Mouse (Mus musculus): ENCODE results near the gene Diras2.

Diras2 gene

GRCm38 (mm10) chr13:52551275-52551674 is 20.2 kb upstream of the Diras2 start:
- DNase-seq, result no peak

- DNase-seq, result no peak
These were observed 19.7 kb upstream of the Diras2 start for GRCm38 (mm10) chr13:52550690-52551193.

DNA sequence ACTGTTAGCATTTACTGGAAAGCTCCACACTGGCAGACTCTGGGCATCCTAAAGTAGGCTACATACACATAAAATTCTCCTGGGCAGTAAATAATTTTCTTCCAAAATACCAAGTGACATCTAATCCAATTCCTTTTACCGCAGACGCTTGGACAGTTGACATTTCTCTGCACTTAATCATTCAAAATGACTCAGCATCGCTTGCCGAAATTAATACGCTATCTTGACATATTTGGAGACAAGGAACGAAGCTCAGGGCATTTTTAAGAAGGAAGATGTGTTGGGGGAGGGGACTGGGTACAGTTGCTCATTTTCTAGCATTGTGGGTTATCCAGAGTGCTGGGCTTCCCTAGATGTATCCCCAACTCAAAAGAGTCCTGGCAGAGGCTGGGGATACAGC is 15.2 kb upstream of the Diras2 start:
- DNase-seq, result no peak

DNA sequence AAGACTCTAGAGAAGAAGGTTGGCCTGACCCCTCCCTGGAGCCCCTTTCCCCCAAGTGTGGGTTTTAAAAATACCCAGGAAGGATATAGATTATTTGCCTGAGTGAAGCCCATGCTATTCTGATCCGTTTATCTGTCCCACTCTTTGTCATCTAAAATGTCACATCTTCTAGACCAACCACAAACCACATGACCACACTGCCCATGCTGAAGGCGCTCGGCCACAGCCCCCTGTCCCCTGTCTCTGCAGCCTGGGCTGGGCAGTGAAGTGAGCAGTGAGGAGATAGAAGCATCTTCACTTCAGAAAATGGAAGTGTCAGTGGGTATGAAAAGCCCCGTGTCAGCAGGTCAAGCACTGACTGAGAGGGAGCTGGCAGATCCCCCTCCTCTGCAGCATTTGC is 11.6 kb upstream of the Diras2 start:
- no peak for DNase-seq

- no peak for DNase-seq
These were observed 11.0 kb upstream of the Diras2 start for GRCm38 (mm10) chr13:52542036-52542526.

- DNase-seq, result no peak
These were observed 10.4 kb upstream of the Diras2 start for GRCm38 (mm10) chr13:52541385-52542035.

- no peak for DNase-seq
These were observed 8.4 kb upstream of the Diras2 start for GRCm38 (mm10) chr13:52539461-52539860.

- DNase-seq, result no peak
These were observed 7.6 kb upstream of the Diras2 start for GRCm38 (mm10) chr13:52538588-52539116.

GRCm38 (mm10) chr13:52537754-52538587 is 6.9 kb upstream of the Diras2 start:
- no peak for DNase-seq

GRCm38 (mm10) chr13:52535542-52535941 is 4.5 kb upstream of the Diras2 start:
- DNase-seq, result peak; percentile 22 to 42

- no peak for DNase-seq
These were observed 2.6 kb upstream of the Diras2 start for GRCm38 (mm10) chr13:52533644-52534043.

- peak; percentile 66 to 72 for DNase-seq
These were observed 802 bp downstream of the Diras2 start for GRCm38 (mm10) chr13:52530008-52530945.

- DNase-seq, result no peak
These were observed 1.7 kb downstream of the Diras2 start for GRCm38 (mm10) chr13:52529188-52529972.

DNA sequence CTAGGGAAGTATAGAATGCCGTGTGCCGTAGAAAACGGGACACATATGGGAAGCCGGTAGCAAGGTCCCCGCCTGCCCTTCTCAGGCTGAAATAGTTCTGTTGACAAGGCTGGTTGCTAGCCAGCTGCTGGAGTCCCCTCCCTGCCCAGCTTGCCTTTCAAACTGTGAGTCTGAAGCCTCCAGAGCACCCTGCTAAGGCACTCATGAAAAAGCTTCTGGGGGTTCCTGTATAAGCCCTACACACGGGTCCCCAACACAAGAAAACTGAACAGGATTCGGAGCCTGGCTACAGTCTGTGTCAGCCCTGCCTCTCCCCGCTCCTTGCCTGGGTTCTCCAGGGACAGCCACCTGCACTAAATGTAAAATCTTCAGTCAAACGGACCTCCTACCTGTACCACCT is 2.3 kb downstream of the Diras2 start:
- DNase-seq, result peak in 1 of 2 experiments; percentile 14

DNA sequence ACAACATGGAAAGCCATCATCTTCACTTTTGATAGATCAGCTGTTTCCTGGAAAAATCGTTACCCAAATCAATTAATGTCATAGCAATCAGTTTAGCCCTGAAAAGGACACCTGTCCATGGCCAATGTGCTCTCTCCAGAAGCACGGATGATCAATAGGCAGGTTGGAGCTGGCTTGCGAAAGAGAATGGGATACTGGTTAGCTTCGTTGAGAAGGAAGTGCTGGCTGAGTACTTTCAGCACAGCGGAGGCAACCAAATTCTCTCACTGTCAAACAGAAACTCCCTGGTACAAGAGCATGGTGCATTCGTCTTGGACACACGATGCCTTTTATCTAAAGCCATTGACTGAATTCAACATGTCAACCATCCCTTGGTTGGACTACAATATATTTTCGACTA is 2.8 kb downstream of the Diras2 start:
- DNase-seq, result no peak

GRCm38 (mm10) chr13:52526249-52527035 is 4.6 kb downstream of the Diras2 start:
- DNase-seq, result peak in 1 of 2 experiments; percentile 17

- DNase-seq, result no peak
These were observed 6.8 kb downstream of the Diras2 start for GRCm38 (mm10) chr13:52524313-52524712.

DNA sequence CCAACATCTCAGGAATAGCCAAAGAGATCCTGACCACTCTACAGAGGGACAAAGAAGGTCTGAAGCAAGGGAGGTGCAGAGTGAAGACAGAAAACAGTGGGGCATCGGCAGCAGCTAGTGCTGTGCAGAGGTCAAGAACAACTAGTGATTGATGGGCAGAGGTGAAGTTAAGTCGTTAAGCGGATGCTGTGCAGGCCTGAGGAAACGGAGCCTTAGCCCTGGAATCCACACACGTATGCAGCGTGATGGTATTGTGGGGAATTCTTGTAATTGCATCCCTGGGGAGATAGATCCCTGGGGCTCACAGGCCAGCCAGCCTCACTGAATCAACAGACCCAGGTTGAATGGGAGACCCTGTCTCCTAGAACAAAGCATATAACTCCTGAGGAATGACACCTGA is 9.9 kb downstream of the Diras2 start:
- no peak for DNase-seq

GRCm38 (mm10) chr13:52519425-52519824 is 11.7 kb downstream of the Diras2 start:
- DNase-seq, result no peak

DNA sequence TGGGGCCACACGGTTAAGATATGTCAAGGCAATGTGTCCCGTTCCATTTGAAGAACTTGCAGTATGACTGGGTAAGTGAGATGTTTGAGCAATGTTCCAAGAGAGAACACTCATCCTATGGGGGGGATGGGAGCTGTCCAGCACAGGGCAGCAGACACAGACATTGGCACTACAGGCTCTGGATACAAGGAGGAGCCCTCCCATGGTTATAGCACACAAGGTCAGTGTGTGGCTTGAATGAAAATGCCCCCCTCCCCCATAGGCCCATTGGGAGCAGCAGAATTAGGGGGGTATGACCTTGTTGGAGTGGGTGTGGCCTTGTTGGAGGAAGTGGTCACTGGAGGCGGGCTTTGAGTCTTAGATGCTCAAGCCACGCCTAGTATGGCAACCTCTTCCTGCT is 12.7 kb downstream of the Diras2 start:
- DNase-seq, result no peak

DNA sequence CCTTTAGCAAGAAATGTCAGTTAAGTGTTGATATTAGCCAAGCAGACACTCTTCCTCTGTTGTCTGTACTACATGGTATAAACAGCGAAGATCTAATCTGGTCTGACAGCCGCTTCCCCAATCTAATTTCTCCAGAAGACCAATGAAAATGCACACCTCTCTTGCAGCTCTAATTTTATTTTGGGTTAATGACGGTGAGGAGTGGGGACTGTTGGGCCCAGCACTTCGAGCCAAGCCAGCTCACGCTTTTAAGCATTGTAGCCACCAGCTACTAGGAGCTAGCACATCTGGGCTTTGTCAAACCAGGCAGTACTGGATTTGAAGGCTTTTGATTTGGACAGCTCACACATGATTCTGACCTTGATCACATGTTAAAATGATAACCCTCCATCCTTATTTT is 14.1 kb downstream of the Diras2 start:
- no peak for DNase-seq

All from lung, adult 18-20 months (tissue).